Mouse (Mus musculus) MEL (cell line): ENCODE measurements around the gene Prdm8. TPM values are rescaled to one million over a fixed set of nuclear protein-coding genes. Genes with fewer than 3 reads are reported as not detected.

ENCODE experiments used
- DNase-seq: peaks from one replicate; pipeline ENCODE4 v3.0.0; 2011; ENCODE audit warnings: low read depth, low spot score
- H3K27ac ChIP-seq: 2 replicates; pipeline ENCODE4 v1.5.1; 2012; ENCODE audit warnings: low read depth, mild to moderate bottlenecking, control low read depth, low read length, moderate library complexity; ENCODE audit not compliant: control insufficient read depth
- H3K27me3 ChIP-seq, 2 experiments: fragments of 150-350 bp in 1 of 2; sonication (generic) in 1 of 2; 2 replicates each; pipeline ENCODE4 v1.6.1; 2012; ENCODE audit warnings: low read length in 2 of 2, mild to moderate bottlenecking in 2 of 2, improper control_type of control experiment in 1 of 2, moderate library complexity in 1 of 2; ENCODE audit not compliant: insufficient read depth in 2 of 2, control insufficient read depth in 1 of 2
- H3K36me3 ChIP-seq, 2 experiments: 2 replicates each; pipeline ENCODE4 v1.6.1; 2012 to 2014; ENCODE audit warnings: low read length in 2 of 2, improper control_type of control experiment in 1 of 2, inconsistent platforms in 1 of 2, mild to moderate bottlenecking in 1 of 2; ENCODE audit not compliant: insufficient read depth in 2 of 2, control insufficient read depth in 1 of 2
- H3K4me1 ChIP-seq, 2 experiments: fragments of 150-350 bp in 1 of 2; sonication (generic) in 1 of 2; 2 replicates each; pipeline ENCODE4 v1.6.1; 2012; ENCODE audit warnings: low read length in 2 of 2, improper control_type of control experiment in 1 of 2, mild to moderate bottlenecking in 1 of 2; ENCODE audit not compliant: insufficient read depth in 2 of 2, control insufficient read depth in 1 of 2
- H3K4me3 ChIP-seq, 2 experiments: fragments of 150-350 bp in 1 of 2; sonication (generic) in 1 of 2; 2 replicates each; pipeline ENCODE4 v1.5.1; 2012; ENCODE audit warnings: low read depth in 2 of 2, low read length in 2 of 2, mild to moderate bottlenecking in 2 of 2, moderate library complexity in 2 of 2, control low read depth in 1 of 2, improper control_type of control experiment in 1 of 2; ENCODE audit not compliant: control insufficient read depth in 1 of 2, insufficient read depth in 1 of 2
- H3K79me2 ChIP-seq: 2 replicates; pipeline ENCODE4 v1.6.1; 2012; ENCODE audit warnings: mild to moderate bottlenecking, low read length, moderate library complexity; ENCODE audit not compliant: control insufficient read depth, poor library complexity, insufficient read depth
- H3K9ac ChIP-seq: 2 replicates; pipeline ENCODE4 v1.6.1; 2012; ENCODE audit warnings: low read depth, mild to moderate bottlenecking, control low read depth, low read length, moderate library complexity; ENCODE audit not compliant: control insufficient read depth, poor library complexity, severe bottlenecking
- H3K9me3 ChIP-seq: fragments of 150-350 bp; sonication (generic); replicated peaks from 2 replicates; pipeline ENCODE4 v1.6.1; 2012; ENCODE audit warnings: mild to moderate bottlenecking, low read length, improper control_type of control experiment, moderate library complexity; ENCODE audit not compliant: insufficient read depth
- CHD2 ChIP-seq: IDR thresholded peaks from 2 replicates; pipeline ENCODE4 v1.6.1; 2011; ENCODE audit warnings: low read length, improper control_type of control experiment
- E2F4 ChIP-seq: IDR thresholded peaks from 2 replicates; pipeline ENCODE4 v1.6.1; 2011; ENCODE audit warnings: low read depth, low read length, improper control_type of control experiment, borderline replicate concordance
- ELF1 ChIP-seq: IDR thresholded peaks from 2 replicates; pipeline ENCODE4 v1.6.1; 2014; ENCODE audit warnings: low read depth, mild to moderate bottlenecking, inconsistent platforms, low read length, improper control_type of control experiment, moderate library complexity
- EP300 ChIP-seq, 2 experiments: IDR thresholded peaks; 2 replicates each; pipeline ENCODE4 v1.6.1; 2011; ENCODE audit warnings: improper control_type of control experiment in 2 of 2, low read length in 2 of 2, low read depth in 1 of 2, mild to moderate bottlenecking in 1 of 2
- ETS1 ChIP-seq: IDR thresholded peaks from 2 replicates; pipeline ENCODE4 v1.6.1; 2012; ENCODE audit warnings: low read depth, mild to moderate bottlenecking, inconsistent platforms, low read length, improper control_type of control experiment, moderate library complexity
- GABPA ChIP-seq: IDR thresholded peaks from 2 replicates; pipeline ENCODE4 v1.6.1; 2012; ENCODE audit warnings: low read depth, mild to moderate bottlenecking, inconsistent platforms, low read length, improper control_type of control experiment, moderate library complexity
- GATA1 ChIP-seq: IDR thresholded peaks from 2 replicates; pipeline ENCODE4 v1.6.1; 2011; ENCODE audit warnings: low read depth, low read length, improper control_type of control experiment
- JUND ChIP-seq: IDR thresholded peaks from 2 replicates; pipeline ENCODE4 v1.6.1; 2011; ENCODE audit warnings: low read depth, mild to moderate bottlenecking, improper control_type of control experiment, low read length
- MAX ChIP-seq: IDR thresholded peaks from 2 replicates; pipeline ENCODE4 v1.6.1; 2011; ENCODE audit warnings: low read length, improper control_type of control experiment
- MYB ChIP-seq: IDR thresholded peaks from 2 replicates; pipeline ENCODE4 v1.6.1; 2011; ENCODE audit warnings: mild to moderate bottlenecking, low read depth, low read length, improper control_type of control experiment
- MYC ChIP-seq: IDR thresholded peaks from 2 replicates; pipeline ENCODE4 v1.6.1; 2011; ENCODE audit warnings: low read depth, mild to moderate bottlenecking, low read length, improper control_type of control experiment, moderate library complexity
- NRF1 ChIP-seq: IDR thresholded peaks from 2 replicates; pipeline ENCODE4 v1.6.1; 2014; ENCODE audit warnings: low read depth, mild to moderate bottlenecking, inconsistent platforms, low read length, improper control_type of control experiment, moderate library complexity; ENCODE audit not compliant: poor library complexity, insufficient read depth, severe bottlenecking
- RAD21 ChIP-seq: IDR thresholded peaks from 2 replicates; pipeline ENCODE4 v1.6.1; 2011; ENCODE audit warnings: mild to moderate bottlenecking, low read depth, low read length, improper control_type of control experiment
- TAL1 ChIP-seq: IDR thresholded peaks from 2 replicates; pipeline ENCODE4 v1.6.1; 2012; ENCODE audit warnings: mild to moderate bottlenecking, inconsistent platforms, low read length, moderate library complexity, mixed read lengths
- TBP ChIP-seq: IDR thresholded peaks from 2 replicates; pipeline ENCODE4 v1.8.0; 2011; ENCODE audit warnings: low read depth, low read length, improper control_type of control experiment
- UBTF ChIP-seq: IDR thresholded peaks from 2 replicates; pipeline ENCODE4 v1.6.1; 2012; ENCODE audit warnings: low read depth, mild to moderate bottlenecking, inconsistent platforms, low read length, improper control_type of control experiment, moderate library complexity, borderline replicate concordance; ENCODE audit not compliant: insufficient read depth
- USF1 ChIP-seq: IDR thresholded peaks from 2 replicates; pipeline ENCODE4 v1.6.1; 2014; ENCODE audit warnings: low read depth, mild to moderate bottlenecking, inconsistent platforms, low read length, improper control_type of control experiment, moderate library complexity
- USF2 ChIP-seq, 2 experiments: IDR thresholded peaks; 2 replicates each; pipeline ENCODE4 v1.6.1; 2011 to 2012; ENCODE audit warnings: improper control_type of control experiment in 2 of 2, low read length in 2 of 2, borderline replicate concordance in 1 of 2, inconsistent platforms in 1 of 2, low read depth in 1 of 2, mild to moderate bottlenecking in 1 of 2; ENCODE audit not compliant: insufficient read depth in 1 of 2
- ZKSCAN1 ChIP-seq: IDR thresholded peaks from 2 replicates; pipeline ENCODE4 v1.6.1; 2012; ENCODE audit warnings: low read depth, mild to moderate bottlenecking, inconsistent platforms, low read length, improper control_type of control experiment, moderate library complexity
- ZNF384 ChIP-seq: IDR thresholded peaks from 2 replicates; pipeline ENCODE4 v1.6.1; 2012; ENCODE audit warnings: low read depth, mild to moderate bottlenecking, inconsistent platforms, low read length, improper control_type of control experiment
- polyA plus RNA-seq, 2 experiments: library from polyadenylated mRNA; stranded (reverse) in 1 of 2; unstranded in 1 of 2; fragments of >175 nt in 1 of 2; fragments of >200 nt in 1 of 2; gene quantifications; 2 replicates each; pipeline versions ENCODE4 v1.2.1 to v1.2.4; 2012; ENCODE audit warnings: low replicate concordance in 2 of 2, low read depth in 1 of 2; ENCODE audit not compliant: insufficient read length in 2 of 2, insufficient read depth in 1 of 2, missing spikeins in 1 of 2
- total RNA-seq: library from RNA; depleted of rRNA; stranded (reverse); fragments of 300-350 nt; gene quantifications from 2 replicates; pipeline ENCODE4 v1.2.3, GENCODE M21; 2012

The Prdm8 gene
- total and polyA plus RNA-seq, 3 experiments, result not detected

DNA sequence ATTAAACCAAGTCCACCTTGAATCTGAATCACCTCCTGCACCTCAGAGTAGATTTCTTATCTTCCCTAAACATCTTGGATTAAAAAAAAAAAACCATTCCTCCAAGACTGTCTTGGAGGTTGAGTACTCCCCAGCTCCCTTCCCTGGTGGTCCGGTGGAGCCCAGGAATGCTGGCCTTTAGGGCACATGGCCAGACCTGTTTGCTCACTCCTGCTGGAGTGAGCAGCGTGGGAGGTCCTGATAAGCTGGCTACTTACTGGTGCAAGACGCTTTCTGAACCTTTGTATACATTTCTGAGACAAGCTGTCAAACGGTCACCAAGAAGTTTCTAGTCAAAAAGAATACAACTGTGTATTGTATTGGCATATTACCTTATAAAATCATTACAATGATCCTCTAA, 36.0 kb downstream of the Prdm8 start:
- H3K4me3 ChIP-seq, result no peak overlapping the region
- H3K4me1 ChIP-seq, result no peaks in the 10 kb centered on the region
- no peak overlapping the region for H3K9ac ChIP-seq
- TF ChIP-seq EP300 (IDR thresholded peaks at IDR 0.05; ENCODE audit: low read depth in 1 of 2, low read length in 2 of 2), result no peak
- TF ChIP-seq NRF1, result no peak
- TF ChIP-seq TBP, result no peak
- no peak for TF ChIP-seq MYB
- TF ChIP-seq ELF1, result no peak
- no peak for TF ChIP-seq JUND
- no peak for TF ChIP-seq GATA1
- TF ChIP-seq RAD21, result no peak
- no peak for TF ChIP-seq ETS1
- TF ChIP-seq GABPA, result no peak
- TF ChIP-seq ZNF384, result no peak
- TF ChIP-seq CHD2, result no peak
- TF ChIP-seq E2F4, result no peak
- TF ChIP-seq MYC, result no peak
- TF ChIP-seq, all 39 proteins: peak for 0
- no peak for DNase-seq
- no peaks in the 10 kb centered on the region for H3K27me3 ChIP-seq
- no peaks in the 10 kb centered on the region for H3K79me2 ChIP-seq
- no peaks in the 10 kb centered on the region for H3K36me3 ChIP-seq
- no peak overlapping the region for H3K27ac ChIP-seq
- H3K9me3 ChIP-seq, result no peaks in the 10 kb centered on the region

DNA sequence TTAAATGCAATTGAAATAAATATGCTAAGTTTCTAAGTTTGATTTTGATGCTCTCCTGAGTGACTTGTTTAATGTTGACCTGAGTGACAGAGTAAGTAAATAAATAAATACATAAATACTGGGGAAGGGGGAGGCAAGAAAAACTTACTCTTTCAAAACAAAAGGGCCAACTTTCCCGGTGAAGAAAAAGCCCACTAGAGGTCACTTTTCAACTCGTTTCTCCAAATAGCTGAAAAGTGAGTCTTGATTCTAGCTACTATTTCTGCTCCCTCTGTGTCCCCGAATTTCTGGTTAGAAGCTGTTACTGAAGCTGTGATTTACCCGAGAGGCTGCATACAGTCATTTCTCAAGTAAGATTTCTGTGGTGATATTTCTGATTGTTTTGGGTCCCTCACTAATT, 45.5 kb downstream of the Prdm8 start:
- Histone ChIP-seq H3K79me2 (no peaks in the 10 kb centered on the region), H3K4me3 (no peak overlapping the region), H3K27ac (no peak overlapping the region), H3K9ac (no peak overlapping the region), H3K27me3 (no peaks in the 10 kb centered on the region), H3K4me1 (no peaks in the 10 kb centered on the region), H3K36me3 (no peaks in the 10 kb centered on the region), H3K9me3 (no peaks in the 10 kb centered on the region)
- TF ChIP-seq USF1 (no peak), ETS1 (no peak), GATA1 (no peak), USF2 (IDR thresholded peaks at IDR 0.05; ENCODE audit: borderline replicate concordance in 1 of 2, insufficient read depth in 1 of 2, low read depth in 1 of 2, low read length in 2 of 2) (no peak), ZKSCAN1 (no peak), ELF1 (no peak), RAD21 (no peak), MYC (no peak), NRF1 (no peak), MAX (no peak), UBTF (no peak), TAL1 (no peak), JUND (no peak), CHD2 (no peak)
- no peak for DNase-seq
